Mouse (Mus musculus) CH12.LX (cell line): ENCODE results near the gene Xylt1.

Source experiments
- CTCF ChIP-seq, 2 experiments: IDR thresholded peaks in 1 of 2; conservative IDR thresholded peaks in 1 of 2; 2 replicates each; pipeline ENCODE4 v1.5.1; 2011 to 2012; ENCODE audit warnings: low read depth in 2 of 2, low read length in 2 of 2, improper control_type of control experiment in 1 of 2, inconsistent platforms in 1 of 2, mild to moderate bottlenecking in 1 of 2, moderate library complexity in 1 of 2
- E2F4 ChIP-seq: IDR thresholded peaks from 2 replicates; pipeline ENCODE4 v1.6.1; 2011; ENCODE audit warnings: low read depth, low read length, improper control_type of control experiment; ENCODE audit not compliant: insufficient replicate concordance
- EP300 ChIP-seq: IDR thresholded peaks from 2 replicates; pipeline ENCODE4 v1.6.1; 2011; ENCODE audit warnings: low read length, improper control_type of control experiment
- MAX ChIP-seq: IDR thresholded peaks from 2 replicates; pipeline ENCODE4 v1.6.1; 2011; ENCODE audit warnings: low read length, improper control_type of control experiment
- MEF2A ChIP-seq: IDR thresholded peaks from 2 replicates; pipeline ENCODE4 v1.6.1; 2014; ENCODE audit warnings: low read depth, mild to moderate bottlenecking, inconsistent platforms, low read length, improper control_type of control experiment, borderline replicate concordance
- MYC ChIP-seq: IDR thresholded peaks from 2 replicates; pipeline ENCODE4 v1.6.1; 2011; ENCODE audit warnings: low read depth, mild to moderate bottlenecking, improper control_type of control experiment, low read length
- NRF1 ChIP-seq: IDR thresholded peaks from 2 replicates; pipeline ENCODE4 v1.6.1; 2014; ENCODE audit warnings: low read depth, mild to moderate bottlenecking, inconsistent platforms, low read length, improper control_type of control experiment, moderate library complexity
- RCOR1 ChIP-seq: conservative IDR thresholded peaks from 2 replicates; pipeline ENCODE4 v1.6.1; 2012; ENCODE audit warnings: low read depth, mild to moderate bottlenecking, inconsistent platforms, low read length, improper control_type of control experiment
- UBTF ChIP-seq: IDR thresholded peaks from 2 replicates; pipeline ENCODE4 v1.6.1; 2012; ENCODE audit warnings: low read depth, mild to moderate bottlenecking, inconsistent platforms, low read length, improper control_type of control experiment, moderate library complexity
- USF2 ChIP-seq: conservative IDR thresholded peaks from 2 replicates; pipeline ENCODE4 v1.6.1; 2011; ENCODE audit warnings: low read depth, low read length, improper control_type of control experiment
- ZNF384 ChIP-seq: IDR thresholded peaks from 2 replicates; pipeline ENCODE4 v1.6.1; 2012; ENCODE audit warnings: low read depth, low read length, improper control_type of control experiment, inconsistent platforms

- no peak for TF ChIP-seq RCOR1
- no peak for TF ChIP-seq CTCF (conservative IDR thresholded peaks at IDR 0.05 in 1 of 2, IDR thresholded peaks at IDR 0.05 in 1 of 2; ENCODE audit: low read depth in 2 of 2, low read length in 2 of 2)
- TF ChIP-seq MYC, result no peak
- TF ChIP-seq EP300, result no peak
- TF ChIP-seq MEF2A, result no peak
- no peak for TF ChIP-seq USF2
- TF ChIP-seq MAX, result no peak
- no peak for TF ChIP-seq ZNF384
- no peak for TF ChIP-seq UBTF
- TF ChIP-seq E2F4, result no peak
- TF ChIP-seq NRF1, result no peak
Measured at GRCm38 (mm10) chr7:117658180-117658579, 277.4 kb downstream of the Xylt1 start.
